Mouse (Mus musculus) lung, adult 2 months (tissue): ENCODE data around the gene Ssu2. TPM values are rescaled to one million over a fixed set of nuclear protein-coding genes. Genes with fewer than 3 reads are reported as not detected.

Experiments
- DNase-seq: peaks from one replicate; pipeline ENCODE4 v3.0.0; 2022
- H3K4me1 ChIP-seq: fragments of 200-500 bp; 2 replicates; pipeline ENCODE4 v1.6.1; 2011; ENCODE audit warnings: low read length; ENCODE audit not compliant: control insufficient read depth, insufficient read depth
- H3K4me3 ChIP-seq: fragments of 200-500 bp; replicated peaks from 2 replicates; pipeline ENCODE3; 2011; ENCODE audit warnings: low read depth, mild to moderate bottlenecking, control low read depth, low read length; ENCODE audit errors: extremely low read depth
- CTCF ChIP-seq: fragments of 200-500 bp; IDR thresholded peaks from 2 replicates; pipeline ENCODE4 v1.5.1; 2011; ENCODE audit warnings: mild to moderate bottlenecking, low read length, control low read depth; ENCODE audit not compliant: insufficient read depth
- POLR2A ChIP-seq: fragments of 200-500 bp; IDR thresholded peaks from 2 replicates; pipeline ENCODE4 v1.6.1; 2011; ENCODE audit warnings: low read depth, mild to moderate bottlenecking, control low read depth, low read length, borderline replicate concordance; ENCODE audit errors: extremely low read depth
- WGBS: fragments of 180-500 bp; shearing (Covaris S2); methylation state at CpG from one replicate; pipeline ENCODE4 v1.1.7; 2018; 5-methylcytosine and 5-hydroxymethylcytosine counted together
- polyA plus RNA-seq: library from polyadenylated mRNA; depleted of rRNA; stranded (reverse); fragments of >200 nt; gene quantifications from 2 replicates; pipeline ENCODE4 v1.2.3, GENCODE M21; 2012

Gene Ssu2
- polyA plus RNA-seq, 1 experiment = 1.3 TPM

DNA sequence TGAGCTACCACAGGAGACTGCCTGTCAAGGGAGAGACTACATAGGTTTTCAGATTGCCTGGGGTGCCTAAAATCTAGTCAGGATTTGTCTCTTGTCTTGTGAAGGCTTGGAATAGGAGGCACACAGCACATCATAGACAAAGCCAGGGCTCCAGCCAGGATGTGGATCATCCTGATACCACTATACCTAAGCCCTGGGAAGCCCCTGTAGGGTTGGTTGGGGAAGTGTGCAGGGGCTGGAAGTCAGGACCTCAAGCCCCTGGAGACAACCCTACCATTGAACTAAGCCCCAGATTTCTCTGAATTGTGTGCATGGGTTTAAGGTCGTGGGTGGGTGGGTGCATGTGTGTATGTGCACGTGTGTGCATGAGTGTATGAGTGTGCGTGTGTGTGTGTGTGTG is 562 bp upstream of the Ssu2 start:
- TF ChIP-seq CTCF (no peak), POLR2A (no peak)
- no peak for DNase-seq
- Histone ChIP-seq H3K4me3 (no peak overlapping the region), H3K4me1 (no peaks in the 10 kb centered on the region)
- WGBS = 94% methylated on average over 3 of the region's 3 CpGs

- no peak for DNase-seq
- no peak overlapping the region for H3K4me3 ChIP-seq
- TF ChIP-seq CTCF (no peak), POLR2A (no peak)
- no peaks in the 10 kb centered on the region for H3K4me1 ChIP-seq
- 65% methylated on average over 2 of the region's 2 CpGs for WGBS
These were observed 1.6 kb downstream of the Ssu2 start for GRCm38 (mm10) chr6:112386260-112386659.

- no peak overlapping the region for H3K4me3 ChIP-seq
- no peak for TF ChIP-seq POLR2A
- no peak for TF ChIP-seq CTCF
- WGBS = 62% methylated on average over 8 of the region's 8 CpGs
- H3K4me1 ChIP-seq = no peaks in the 10 kb centered on the region
- no peak for DNase-seq
These were observed 4.7 kb downstream of the Ssu2 start for GRCm38 (mm10) chr6:112382990-112383685.

- 74% methylated on average over 9 of the region's 9 CpGs for WGBS
- H3K4me3 ChIP-seq = no peak overlapping the region
- no peaks in the 10 kb centered on the region for H3K4me1 ChIP-seq
- TF ChIP-seq CTCF = no peak
- TF ChIP-seq POLR2A = no peak
- no peak for DNase-seq
These were observed 8.8 kb downstream of the Ssu2 start for GRCm38 (mm10) chr6:112379054-112379453.

- H3K4me1 ChIP-seq = no peaks in the 10 kb centered on the region
- WGBS = 58% methylated on average over 12 of the region's 13 CpGs
- TF ChIP-seq CTCF (no peak), POLR2A (no peak)
- no peak for DNase-seq
- H3K4me3 ChIP-seq = no peak overlapping the region
These were observed 12.0 kb downstream of the Ssu2 start for GRCm38 (mm10) chr6:112375661-112376392.

- Histone ChIP-seq H3K4me3 (no peak overlapping the region), H3K4me1 (no peaks in the 10 kb centered on the region)
- peak; percentile 25 for DNase-seq
- TF ChIP-seq CTCF (peak; percentile 39; the same call in 1 of the 2 replicates), POLR2A (no peak)
- 42% methylated on average over 8 of the region's 8 CpGs for WGBS
These were observed 13.8 kb downstream of the Ssu2 start for GRCm38 (mm10) chr6:112373886-112374585.

DNA sequence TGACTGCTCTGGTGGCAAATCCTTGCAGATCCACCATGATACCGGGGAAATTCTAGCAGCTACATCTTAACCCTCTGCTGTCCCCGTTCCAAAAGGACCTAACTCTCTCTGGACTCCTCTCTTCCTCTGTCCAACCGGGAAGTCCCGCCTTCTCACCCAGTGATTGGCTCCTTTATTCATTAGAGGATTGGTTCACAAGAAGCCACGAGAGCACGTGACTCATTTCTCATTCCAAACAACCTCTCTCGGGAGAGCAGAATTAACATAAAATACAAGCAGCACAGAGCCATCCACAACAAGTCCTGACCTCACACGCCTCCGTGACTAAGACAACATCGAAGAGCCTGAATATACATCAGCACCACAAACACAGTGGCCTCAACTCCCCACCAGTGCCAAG is 22.5 kb downstream of the Ssu2 start:
- no peak for TF ChIP-seq POLR2A
- TF ChIP-seq CTCF = no peak
- DNase-seq = no peak
- 82% methylated on average over 10 of the region's 10 CpGs for WGBS

GRCm38 (mm10) chr6:112364581-112364980 is 23.2 kb downstream of the Ssu2 start:
- 0 out of 2 replicates have a peak, but pooled peaks cover 2% of the 10 kb centered on the region for H3K4me1 ChIP-seq
- 39% methylated on average over 2 of the region's 2 CpGs for WGBS
- no peak overlapping the region for H3K4me3 ChIP-seq
- TF ChIP-seq POLR2A (no peak), CTCF (no peak)
- no peak for DNase-seq

More for the DNA sequence above, 22.5 kb downstream of the Ssu2 start:
- Histone ChIP-seq H3K4me1 (0 out of 2 replicates have a peak, but pooled peaks cover 2% of the 10 kb centered on the region), H3K4me3 (no peak overlapping the region)

- Histone ChIP-seq H3K4me3 (no peak overlapping the region), H3K4me1 (0 out of 2 replicates have a peak, but pooled peaks cover 2% of the 10 kb centered on the region)
- TF ChIP-seq CTCF = peak; percentile 95
- TF ChIP-seq POLR2A = no peak
- 28% methylated on average over 6 of the region's 6 CpGs for WGBS
- DNase-seq = peak; percentile 61
These were observed 25.4 kb downstream of the Ssu2 start for GRCm38 (mm10) chr6:112362349-112362958.
